Mouse (Mus musculus) layer of hippocampus, postnatal 36 days (tissue): ENCODE measurements at regions not wholly inside any gene's neighbourhood (a gene's known extent, or its start where the extent isn't known, plus 50 kb on each side); places are given as distances from the start of the nearest gene placed in this dataset.

Experiments
- DNase-seq, 2 experiments: peaks; one replicate each; pipeline ENCODE4 v3.0.0; 2022

DNA sequence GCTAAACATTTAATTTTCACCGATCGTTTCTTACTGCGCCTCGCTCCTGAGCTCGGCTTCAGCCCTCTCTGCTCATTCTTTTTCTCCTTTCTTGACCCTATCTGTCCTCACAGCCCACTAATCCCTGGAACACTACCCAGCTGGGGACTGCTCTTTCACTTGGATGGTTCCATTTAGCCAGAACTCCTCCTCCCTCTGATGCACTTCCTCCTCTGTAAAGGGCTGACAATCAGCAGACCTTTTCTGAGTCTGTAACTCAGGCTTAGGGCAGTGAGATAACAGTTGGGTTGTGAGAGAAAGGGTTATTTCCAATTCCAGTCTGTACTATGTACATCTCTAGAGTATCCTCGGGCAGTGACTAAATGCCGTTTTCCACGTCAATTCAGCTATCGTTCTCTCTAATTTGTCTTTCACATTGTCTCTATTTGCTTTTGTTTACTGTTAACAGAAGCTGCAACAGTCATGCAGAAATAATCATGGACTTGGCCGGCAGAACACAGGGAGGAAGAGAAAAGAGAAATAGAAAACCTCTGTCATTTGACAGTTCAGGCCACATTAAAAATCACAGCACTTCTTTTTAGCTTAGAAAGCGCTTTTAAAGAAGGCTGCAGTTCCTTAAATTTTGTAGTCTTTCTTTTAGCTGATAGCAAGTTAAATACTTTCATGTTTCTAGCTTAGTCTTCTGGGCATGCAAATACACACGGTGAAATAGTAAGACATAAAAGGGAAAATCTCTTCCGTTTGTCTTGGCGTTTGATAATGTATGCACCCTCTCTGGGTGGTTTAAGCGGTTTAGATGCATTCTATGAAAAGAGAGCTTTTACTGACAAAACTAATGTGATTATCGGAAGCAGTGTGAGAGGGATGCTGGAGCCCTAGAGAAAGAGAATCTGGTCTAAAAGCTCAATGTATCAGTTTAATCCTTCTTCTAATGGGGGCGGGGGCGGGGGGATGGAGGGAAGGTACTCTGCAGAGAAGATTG is 94.7 kb upstream of the Fam181b start:
- DNase-seq: no peak

DNA sequence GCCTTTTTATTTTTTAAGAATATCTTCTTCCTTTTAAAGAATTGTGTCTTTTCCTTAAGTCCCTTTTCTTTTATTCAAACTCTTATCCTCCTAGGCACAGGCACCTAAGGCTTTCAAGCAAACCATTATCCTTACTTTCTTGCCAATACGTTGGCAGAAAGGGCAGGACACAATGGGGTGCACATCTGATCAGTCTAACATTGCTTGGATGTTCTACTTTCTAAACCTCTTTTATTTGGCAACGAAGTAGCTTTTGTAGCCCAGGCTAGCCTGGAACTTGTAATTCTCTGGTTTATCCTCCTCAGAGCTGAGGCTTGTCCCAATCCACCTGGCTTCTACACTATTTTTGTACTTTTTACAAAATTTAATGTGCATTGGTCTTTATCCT is 94.0 kb upstream of the Fam181b start:
- DNase-seq: no peak

DNA sequence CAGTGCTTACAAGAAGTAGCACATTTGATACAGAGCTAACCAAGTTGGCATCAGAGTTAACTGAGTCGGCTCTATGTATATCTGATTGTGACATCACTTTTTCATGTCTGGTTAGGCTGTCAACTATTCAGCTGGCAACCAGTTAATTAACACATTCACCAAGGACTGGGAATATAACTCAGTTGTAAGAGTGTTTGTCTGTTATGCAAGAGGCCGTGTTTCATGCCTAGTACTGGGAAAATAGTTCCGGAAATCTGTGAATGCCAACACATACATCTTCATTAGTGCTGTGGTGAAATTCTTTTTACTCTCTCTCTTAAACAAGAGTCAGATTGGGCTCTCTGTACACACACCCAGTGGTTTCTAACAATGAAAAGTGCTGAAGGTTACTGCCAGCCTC is 80.8 kb upstream of the Fam181b start:
- no peak for DNase-seq

DNA sequence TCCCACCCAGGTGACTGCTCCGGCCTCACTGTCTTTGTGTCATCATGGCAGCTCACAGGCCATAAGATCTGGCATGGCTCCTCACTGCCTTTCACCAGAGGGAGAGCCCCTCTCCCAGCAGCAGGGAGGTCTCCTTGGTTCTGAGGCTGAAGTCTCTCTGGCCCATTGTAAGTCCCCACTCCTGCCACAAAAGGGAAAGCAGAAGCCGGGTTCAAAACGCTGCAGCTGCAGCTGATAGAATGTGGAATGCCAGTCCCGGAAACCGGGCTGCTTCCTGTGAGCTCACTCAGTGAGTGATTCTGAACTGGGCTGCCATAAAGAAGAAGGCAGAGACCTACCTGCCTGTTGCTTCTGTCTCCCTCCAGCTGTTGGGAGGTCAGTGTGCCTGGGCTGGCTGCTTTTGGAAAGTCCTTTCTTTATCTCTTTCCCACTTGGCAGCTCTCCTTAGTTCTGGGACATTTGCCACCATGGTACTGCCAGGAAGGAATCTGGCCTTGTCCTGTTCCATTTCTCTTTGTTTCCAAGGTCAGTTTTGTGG is 72.9 kb upstream of the Fam181b start:
- peak; percentile 33 to 40 for DNase-seq

DNA sequence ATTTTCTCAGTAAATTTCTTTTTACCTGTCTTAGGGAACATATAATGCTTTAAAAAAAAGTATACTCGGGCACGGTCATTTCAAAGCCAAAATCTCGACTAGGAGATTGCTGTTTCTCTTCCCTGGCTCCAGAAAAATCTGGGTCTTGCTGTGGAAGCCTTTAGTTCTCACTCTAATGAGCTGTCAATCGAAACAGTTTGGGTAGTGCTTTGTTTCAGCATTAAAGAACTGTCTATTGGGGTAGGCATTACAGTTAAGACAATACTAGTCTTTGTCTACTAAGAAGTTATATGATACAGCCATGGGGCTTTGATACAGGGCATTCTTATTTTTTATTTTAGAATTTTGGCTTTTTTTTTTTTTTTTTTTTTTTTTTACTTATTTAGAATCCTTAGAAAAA is 71.9 kb upstream of the Fam181b start:
- DNase-seq: no peak

DNA sequence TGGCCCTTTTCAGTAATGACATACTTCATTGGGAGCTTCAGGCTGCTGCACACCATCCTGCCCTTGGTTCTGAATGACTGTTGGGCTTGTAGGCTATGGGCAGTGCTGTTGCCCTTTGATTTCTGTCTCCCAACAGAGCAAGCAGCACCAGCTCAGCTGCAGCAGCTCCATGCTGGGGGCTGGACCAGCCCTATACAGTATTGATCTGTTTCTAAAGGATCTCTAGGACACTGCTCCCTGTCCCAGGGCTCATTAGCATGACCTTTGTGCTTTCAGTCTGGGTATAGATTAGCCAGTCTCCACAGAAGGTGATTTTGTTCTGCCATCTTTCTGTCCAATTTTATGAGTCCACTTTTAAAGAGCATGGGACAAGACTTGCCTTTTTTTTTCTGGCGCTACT is 60.3 kb upstream of the Fam181b start:
- DNase-seq: no peak

DNA sequence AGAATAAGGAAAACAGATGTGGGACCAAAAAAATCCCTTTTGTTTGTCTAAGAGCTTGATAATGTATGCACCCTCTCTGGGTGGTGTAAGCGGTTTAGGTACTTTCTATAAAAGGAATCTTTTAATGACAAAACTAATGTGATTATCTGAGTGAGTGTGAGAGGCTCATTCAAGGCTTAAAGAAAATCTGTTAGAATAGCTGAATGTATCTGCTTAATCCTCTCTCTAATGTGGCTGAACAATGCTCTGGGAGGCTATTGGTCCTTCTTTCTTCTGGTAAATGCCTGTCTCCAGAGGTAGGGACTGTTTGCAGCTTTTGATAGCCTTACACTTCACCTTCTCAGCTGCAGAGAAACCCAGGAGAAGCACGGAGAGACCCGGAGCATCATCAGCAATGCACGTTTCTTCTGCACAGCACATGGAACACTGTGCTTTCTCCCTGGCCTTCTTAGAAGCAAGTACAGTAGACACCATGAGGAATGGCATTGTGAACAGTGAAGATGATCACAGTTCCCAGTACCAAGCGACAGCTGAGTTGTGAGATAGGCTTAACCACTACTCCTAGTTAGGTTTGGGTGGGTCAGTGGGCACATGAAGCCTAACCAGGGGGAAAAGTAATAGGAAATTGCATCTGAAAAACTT is 56.1 kb upstream of the Fam181b start:
- no peak for DNase-seq

DNA sequence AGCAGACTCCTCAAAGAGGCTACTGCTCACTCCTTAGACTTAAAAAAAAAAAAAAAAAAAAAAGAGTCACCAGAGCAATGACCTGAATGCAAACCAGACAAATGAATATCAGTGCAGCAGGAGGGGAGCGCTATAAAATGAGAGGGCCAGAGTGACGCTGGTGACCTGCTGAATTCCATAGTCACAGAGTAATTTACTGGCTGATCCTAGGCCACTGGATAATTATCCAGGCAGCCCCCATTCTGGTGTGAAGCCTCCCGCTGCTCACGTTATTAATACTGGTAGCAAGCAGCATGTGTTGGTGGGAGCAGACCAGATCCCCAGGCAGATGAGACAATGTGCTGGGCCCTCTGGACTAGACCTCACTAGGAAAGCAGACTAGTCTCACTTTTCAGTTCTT is 53.4 kb upstream of the Fam181b start:
- no peak for DNase-seq
